Mouse (Mus musculus) adrenal gland, adult (tissue): Measurements from ENCODE around the gene Wbp2.

Experiments
- DNase-seq, 2 experiments: peaks; one replicate each; pipeline ENCODE4 v3.0.0; 2022 to 2023; ENCODE audit warnings: low spot score in 1 of 2; ENCODE audit not compliant: inconsistent age in 2 of 2

Wbp2 gene

DNA sequence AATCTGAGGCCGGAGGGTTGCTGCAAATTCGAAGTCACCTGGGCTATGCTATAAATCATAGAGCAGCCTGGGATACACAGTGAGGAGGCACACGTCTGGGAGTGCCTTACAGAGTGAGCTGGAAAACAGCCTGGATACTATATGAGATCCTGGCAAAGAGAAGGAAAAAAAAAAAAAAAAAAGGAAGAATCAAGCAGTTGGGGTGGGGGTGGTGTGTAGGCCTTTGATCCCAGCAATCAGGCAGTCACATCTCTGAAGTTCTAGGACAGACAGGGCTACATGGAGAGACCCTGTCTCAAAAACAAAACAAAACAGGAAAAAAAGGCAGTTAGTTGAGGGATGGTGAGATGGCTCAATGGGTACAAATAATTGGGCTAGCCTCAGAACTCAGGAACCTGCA, 50.1 kb downstream of the Wbp2 start:
- DNase-seq, result no peak

GRCm38 (mm10) chr11:116034584-116034983, 52.2 kb downstream of the Wbp2 start:
- DNase-seq, result peak in 1 of 2 experiments; percentile 16

DNA sequence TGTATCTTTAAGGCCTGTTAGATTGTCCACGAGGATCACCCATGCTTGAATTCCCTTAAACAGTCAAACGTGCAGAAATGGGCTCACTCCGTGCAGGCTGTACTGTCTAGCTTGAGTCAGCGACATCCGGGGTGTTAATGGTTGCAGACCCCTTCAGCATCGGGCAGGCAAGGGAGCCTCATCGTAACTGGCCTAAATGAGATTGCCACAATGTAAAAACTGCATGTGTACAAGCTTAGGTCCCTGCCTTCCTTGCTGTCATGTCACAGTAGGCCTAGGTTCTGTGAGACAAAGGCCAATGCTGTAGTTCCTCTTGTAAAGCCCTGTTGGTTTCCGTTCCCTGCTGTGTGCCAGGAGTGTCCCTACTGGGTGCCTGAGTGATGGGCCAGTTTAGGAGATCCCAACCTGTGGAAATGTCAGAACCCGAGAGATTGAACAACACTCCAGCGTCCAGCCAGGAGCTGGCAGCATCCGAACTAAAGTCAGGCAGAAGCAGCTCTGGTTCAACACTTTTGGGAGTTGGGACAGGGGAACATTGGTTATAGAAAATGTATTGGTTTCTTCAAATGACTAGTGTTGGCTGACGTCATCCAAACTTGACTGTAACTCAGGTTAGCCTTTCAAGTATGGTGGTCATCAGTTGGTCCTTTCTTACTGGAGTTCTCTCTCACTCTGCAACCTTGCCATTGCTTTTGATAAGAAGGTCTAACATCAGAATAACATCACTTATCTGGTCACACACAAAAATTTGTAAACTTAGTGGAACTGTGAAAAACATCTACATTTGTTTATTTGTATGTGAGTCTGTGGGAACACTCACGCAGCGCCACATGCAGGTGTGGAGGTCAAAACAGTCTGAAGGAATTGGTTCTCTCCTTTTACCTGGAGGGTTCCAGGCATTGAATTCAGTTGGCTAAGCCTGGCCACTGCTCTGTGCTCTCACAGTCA, 55.6 kb downstream of the Wbp2 start:
- no peak for DNase-seq

DNA sequence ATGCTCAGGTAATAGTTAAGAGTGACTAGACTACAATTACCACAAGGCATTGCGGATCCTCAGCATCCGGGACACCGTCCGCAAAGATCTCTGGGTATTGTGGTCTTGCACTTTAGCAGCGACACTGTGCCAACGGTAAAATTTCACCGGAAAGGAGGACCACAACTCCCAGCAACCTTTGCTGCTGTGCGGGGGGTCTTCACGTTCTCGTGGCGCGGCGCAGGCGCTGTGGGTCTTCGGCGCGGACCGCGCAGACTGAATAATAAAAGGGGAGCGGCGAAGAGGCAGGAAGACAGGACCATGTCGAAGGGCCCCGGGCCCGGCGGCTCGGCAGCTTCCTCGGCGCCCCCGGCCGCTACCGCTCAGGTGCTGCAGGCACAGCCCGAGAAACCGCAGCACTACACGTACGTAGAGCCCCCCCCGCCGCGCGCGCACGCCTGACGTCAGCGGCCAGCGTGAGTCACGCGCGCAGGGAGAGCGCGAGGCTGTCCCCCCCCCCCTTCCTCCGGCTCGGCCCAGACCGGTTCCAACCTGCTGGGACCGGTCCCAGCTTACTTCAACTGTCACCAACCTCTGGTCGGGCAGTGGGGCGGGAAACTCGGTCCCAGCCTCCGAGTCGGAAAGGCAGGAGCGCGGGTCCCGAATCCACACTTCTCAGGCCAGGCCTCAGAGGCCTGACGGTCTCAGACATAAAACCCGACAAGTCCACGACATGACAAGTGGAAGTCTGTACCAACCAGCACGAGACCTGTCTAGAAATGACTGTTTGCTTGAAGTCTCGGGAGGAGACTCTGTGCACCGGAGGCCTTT, 56.5 kb downstream of the Wbp2 start, which contains the start of gene Unk:
TSS of gene Unk (plus strand) at position 235 of the 810 bp plus-strand sequence.
- peak; percentile 98 to 99 for DNase-seq

DNA sequence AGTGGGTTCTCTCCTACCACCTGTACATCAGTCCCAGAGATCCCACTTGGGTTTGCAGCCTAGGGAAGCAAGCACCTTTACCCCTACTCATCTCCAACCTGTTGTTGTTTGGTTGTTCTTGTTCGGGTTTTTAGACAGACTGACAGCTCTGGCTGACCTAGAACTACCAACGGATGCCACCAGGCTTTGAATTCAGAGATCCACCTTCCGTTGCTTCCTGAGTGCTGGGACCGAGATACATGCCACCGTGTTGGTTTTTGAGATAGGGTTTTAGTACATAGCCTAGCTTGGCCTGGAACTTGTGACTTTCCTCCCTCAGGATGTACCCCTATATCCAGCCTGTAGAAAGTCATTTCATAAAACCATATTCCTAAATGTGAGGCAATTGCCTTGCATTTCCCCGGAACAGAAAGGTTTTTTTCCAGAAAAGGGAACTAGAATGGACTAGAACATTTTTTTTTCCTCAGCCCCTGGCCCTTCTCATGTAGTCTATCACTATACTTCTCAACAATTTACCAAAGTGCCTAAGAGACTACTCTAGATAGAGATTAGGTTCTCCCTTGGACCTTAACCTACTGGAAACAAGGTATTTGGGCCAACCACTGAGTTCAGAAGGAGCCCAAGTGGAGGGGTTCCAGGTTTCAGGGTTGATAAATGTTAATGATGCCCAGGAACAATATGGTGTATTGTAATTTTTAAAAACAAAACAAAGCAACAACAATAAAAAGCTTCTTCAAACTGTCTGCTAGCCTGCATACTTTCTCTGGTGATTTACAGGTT, 57.5 kb downstream of the Wbp2 start:
- peak in 1 of 2 experiments; percentile 53 for DNase-seq
